Mouse (Mus musculus) 3T3-L1 (cell line): ENCODE data around the gene Tmem243.

Experiments used
- DNase-seq: peaks from one replicate; pipeline ENCODE4 v3.0.0-alpha.2; 2015; ENCODE audit warnings: low read depth, low spot score

The Tmem243 gene

GRCm38 (mm10) chr5:9169328-9170005 is 69.0 kb downstream of the Tmem243 start:
- peak; percentile 59 for DNase-seq

DNA sequence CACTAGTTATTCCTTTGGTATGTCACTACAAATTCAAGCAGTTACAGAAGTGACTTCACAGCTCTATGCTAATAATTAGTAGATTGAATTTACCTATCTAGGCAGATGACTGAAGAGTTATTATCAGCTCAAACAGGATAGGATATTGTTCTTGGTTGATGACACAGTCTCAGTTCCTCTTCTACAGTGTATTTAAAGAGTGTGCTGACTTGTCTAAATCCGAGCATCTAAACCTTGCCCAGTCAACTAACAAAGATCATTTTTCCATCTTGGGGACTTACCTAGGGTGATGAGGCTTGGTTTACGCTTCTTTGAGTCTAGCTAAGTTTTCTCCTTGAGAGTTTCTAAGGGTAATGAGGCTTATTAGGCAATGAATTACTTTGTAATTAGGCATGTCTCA is 72.8 kb downstream of the Tmem243 start:
- DNase-seq: no peak

DNA sequence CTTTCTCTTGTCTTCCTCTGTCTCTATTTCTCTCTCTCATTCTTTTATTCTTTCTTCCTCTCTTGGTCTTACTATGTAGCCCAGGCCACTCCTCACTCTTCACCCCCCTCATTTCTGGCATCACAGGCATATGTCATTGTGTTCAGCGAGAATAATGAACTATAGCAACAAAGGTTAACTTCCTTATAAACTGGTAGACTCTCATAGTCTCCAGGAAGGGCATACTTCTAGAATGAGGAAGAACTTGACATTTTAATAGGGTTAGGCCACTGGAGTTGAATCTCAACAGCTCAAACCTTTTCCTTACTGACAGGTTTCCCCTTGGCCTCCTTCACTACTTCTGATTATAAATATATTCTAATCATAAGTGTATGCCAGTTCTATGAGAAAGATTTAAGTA is 86.0 kb downstream of the Tmem243 start:
- DNase-seq: no peak
